Mouse (Mus musculus): ENCODE measurements around the gene Klk12. TPM values are rescaled to one million over a fixed set of nuclear protein-coding genes. Genes with fewer than 3 reads are reported as not detected.

The Klk12 gene
- polyA plus RNA-seq, 1 experiment from 2014 or later = 0.22 TPM

GRCm38 (mm10) chr7:43777423-43777822 is 8.7 kb downstream of the Klk12 start:
- 85% methylated on average over 12 of the region's 12 CpGs for WGBS
- Histone ChIP-seq H3K9ac (no peak overlapping the region), H3K4me3 (no peak overlapping the region), H3K27ac (no peak overlapping the region), H3K27me3 (no peaks in the 10 kb centered on the region), H3K4me2 (no peak overlapping the region), H3K4me1 (peaks cover 13% of the 10 kb centered on the region; the same call in 1 of the 2 replicates), H3K9me3 (no peaks in the 10 kb centered on the region), H3K36me3 (no peaks in the 10 kb centered on the region)
- no peak for ATAC-seq (ENCODE audit: insufficient number of reproducible peaks, low FRiP score, low TSS enrichment, low read depth)

- H3K9ac ChIP-seq = no peak overlapping the region
- H3K27ac ChIP-seq = no peak overlapping the region
- no peak overlapping the region for H3K4me3 ChIP-seq
- H3K36me3 ChIP-seq = no peaks in the 10 kb centered on the region
- H3K4me2 ChIP-seq = no peak overlapping the region
- ATAC-seq (ENCODE audit: insufficient number of reproducible peaks, low FRiP score, low TSS enrichment, low read depth) = no peak
- peaks cover 6% of the 10 kb centered on the region; the same call in 1 of the 2 replicates for H3K27me3 ChIP-seq
- H3K9me3 ChIP-seq = no peaks in the 10 kb centered on the region
- 90% methylated on average over 10 of the region's 10 CpGs for WGBS
- H3K4me1 ChIP-seq = peaks cover 21% of the 10 kb centered on the region
Observed at GRCm38 (mm10) chr7:43778176-43778970, 9.7 kb downstream of the Klk12 start.

- Histone ChIP-seq H3K36me3 (no peaks in the 10 kb centered on the region), H3K4me3 (no peak overlapping the region), H3K27ac (peak overlapping the region; percentile 44), H3K9me3 (no peaks in the 10 kb centered on the region), H3K4me1 (peaks cover 16% of the 10 kb centered on the region), H3K4me2 (no peak overlapping the region), H3K9ac (no peak overlapping the region), H3K27me3 (peaks cover 6% of the 10 kb centered on the region; the same call in 1 of the 2 replicates)
- ATAC-seq (ENCODE audit: insufficient number of reproducible peaks, low FRiP score, low TSS enrichment, low read depth) = no peak
- WGBS = 49% methylated on average over 6 of the region's 6 CpGs
Observed at GRCm38 (mm10) chr7:43780241-43780640, 11.5 kb downstream of the Klk12 start.

DNA sequence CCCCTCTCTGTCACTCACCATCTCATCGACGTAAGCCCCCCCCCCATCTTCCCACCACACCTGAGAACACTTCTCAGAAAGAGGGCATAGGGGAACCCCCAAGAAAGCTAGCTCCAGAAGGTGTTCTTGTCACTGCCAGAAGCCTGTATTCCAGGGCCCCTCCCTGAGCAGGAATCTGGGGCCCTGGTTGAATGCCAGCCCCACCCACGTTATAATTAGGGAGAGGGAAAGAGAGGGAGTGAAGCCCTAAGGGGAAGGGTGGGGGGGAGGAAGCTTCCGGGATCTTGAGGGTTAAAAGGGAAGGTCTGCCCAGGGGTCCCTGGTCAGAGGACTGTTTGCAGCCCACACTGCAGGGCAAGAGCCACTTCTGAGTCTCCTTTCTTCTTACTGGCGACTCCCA is 12.0 kb downstream of the Klk12 start, which contains the start of gene Klk10:
Klk10 (plus strand) TSS at position 290 of the 400 bp plus-strand sequence.
- H3K9ac ChIP-seq = no peak within 1 kb of the TSS
- H3K27me3 ChIP-seq = peaks cover 6% of the 10 kb centered on the region; the same call in 1 of the 2 replicates
- H3K4me2 ChIP-seq = 0 out of 2 replicates have a peak within 1 kb of the TSS, but pooled peaks have one; percentile 3
- H3K27ac ChIP-seq = peak within 1 kb of the TSS; percentile 44
- H3K4me1 ChIP-seq = peaks cover 16% of the 10 kb centered on the region
- ATAC-seq (ENCODE audit: insufficient number of reproducible peaks, low FRiP score, low TSS enrichment, low read depth) = no peak
- WGBS = 32% methylated on average over 5 of the region's 5 CpGs
- no peaks in the 10 kb centered on the region for H3K36me3 ChIP-seq
- H3K9me3 ChIP-seq = no peaks in the 10 kb centered on the region
- no peak within 1 kb of the TSS for H3K4me3 ChIP-seq

DNA sequence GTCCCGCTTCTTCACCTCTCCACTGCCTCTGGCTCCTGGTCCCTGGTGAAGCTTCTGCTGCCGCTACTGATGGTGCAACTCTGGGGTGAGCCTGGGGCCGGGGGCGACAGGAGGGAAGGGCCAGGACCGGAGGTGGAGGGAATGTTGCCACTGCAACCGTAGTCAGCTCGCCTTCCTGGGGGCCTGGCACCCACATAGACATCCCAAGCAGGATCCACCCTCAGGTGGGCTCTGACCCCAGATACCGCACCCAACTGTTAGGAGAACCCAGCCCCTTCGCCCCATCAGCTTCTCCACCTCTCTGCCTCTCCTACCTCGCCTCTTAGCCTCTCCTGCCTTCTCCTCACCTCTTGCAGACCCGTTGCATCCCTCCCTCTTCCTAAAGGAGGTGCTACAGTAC is 12.8 kb downstream of the Klk12 start:
- no peak overlapping the region for H3K27ac ChIP-seq
- H3K9me3 ChIP-seq = no peaks in the 10 kb centered on the region
- H3K9ac ChIP-seq = no peak overlapping the region
- H3K4me2 ChIP-seq = 0 out of 2 replicates have a peak overlapping the region, but pooled peaks have one; percentile 3
- H3K4me1 ChIP-seq = peaks cover 16% of the 10 kb centered on the region
- WGBS = 83% methylated on average over 11 of the region's 11 CpGs
- no peaks in the 10 kb centered on the region for H3K36me3 ChIP-seq
- no peak overlapping the region for H3K4me3 ChIP-seq
- ATAC-seq (ENCODE audit: insufficient number of reproducible peaks, low FRiP score, low TSS enrichment, low read depth) = no peak
- peaks cover 6% of the 10 kb centered on the region; the same call in 1 of the 2 replicates for H3K27me3 ChIP-seq

GRCm38 (mm10) chr7:43782275-43783265 is 13.9 kb downstream of the Klk12 start:
- Histone ChIP-seq H3K4me2 (peak overlapping the region; percentile 59), H3K4me3 (peak overlapping the region; percentile 33), H3K27me3 (peaks cover 6% of the 10 kb centered on the region; the same call in 1 of the 2 replicates), H3K9ac (0 out of 2 replicates have a peak overlapping the region, but pooled peaks have one; percentile 17), H3K27ac (no peak overlapping the region), H3K36me3 (no peaks in the 10 kb centered on the region), H3K9me3 (no peaks in the 10 kb centered on the region), H3K4me1 (peaks cover 16% of the 10 kb centered on the region)
- peak; percentile 47; the same call in 1 of the 2 replicates for ATAC-seq (ENCODE audit: insufficient number of reproducible peaks, low FRiP score, low TSS enrichment, low read depth)
- WGBS = 6% methylated on average over 36 of the region's 36 CpGs

DNA sequence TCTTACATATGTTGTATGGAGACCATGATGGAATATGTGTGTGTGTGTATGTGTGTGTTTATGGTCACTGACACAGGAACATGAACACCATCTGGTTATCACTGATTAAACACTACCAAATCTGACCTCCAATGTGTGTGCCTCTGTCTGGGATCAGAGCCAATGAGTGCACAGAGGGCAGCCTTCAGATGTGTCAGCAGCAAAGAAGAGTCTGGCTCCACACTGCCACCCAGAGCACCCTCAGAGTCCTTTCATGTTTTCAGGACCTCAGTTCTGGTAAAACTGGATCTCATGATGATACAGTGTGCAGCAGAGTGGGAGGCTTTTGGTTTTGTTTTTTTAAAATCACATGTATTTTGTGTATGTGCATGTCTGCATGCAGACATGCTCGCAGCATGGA is 16.6 kb downstream of the Klk12 start:
- Histone ChIP-seq H3K9ac (no peak overlapping the region), H3K36me3 (no peaks in the 10 kb centered on the region), H3K27me3 (peaks cover 6% of the 10 kb centered on the region; the same call in 1 of the 2 replicates), H3K4me2 (no peak overlapping the region), H3K4me1 (peaks cover 16% of the 10 kb centered on the region), H3K27ac (no peak overlapping the region), H3K9me3 (no peaks in the 10 kb centered on the region), H3K4me3 (no peak overlapping the region)
- no peak for ATAC-seq (ENCODE audit: insufficient number of reproducible peaks, low FRiP score, low TSS enrichment, low read depth)
- 76% methylated on average over 1 of the region's 1 CpGs for WGBS

GRCm38 (mm10) chr7:43788096-43788495 is 19.4 kb downstream of the Klk12 start:
- Histone ChIP-seq H3K27ac (no peak overlapping the region; the same call in 1 of the 2 replicates), H3K36me3 (no peaks in the 10 kb centered on the region), H3K4me1 (peaks cover 2% of the 10 kb centered on the region; the same call in 1 of the 2 replicates), H3K4me3 (no peak overlapping the region), H3K9me3 (no peaks in the 10 kb centered on the region), H3K9ac (no peak overlapping the region), H3K27me3 (peaks cover 3% of the 10 kb centered on the region; the same call in 1 of the 2 replicates), H3K4me2 (no peak overlapping the region)
- 63% methylated on average over 3 of the region's 3 CpGs for WGBS
- no peak for ATAC-seq (ENCODE audit: insufficient number of reproducible peaks, low FRiP score, low TSS enrichment, low read depth)

GRCm38 (mm10) chr7:43789295-43789694 is 20.6 kb downstream of the Klk12 start:
- ATAC-seq (ENCODE audit: insufficient number of reproducible peaks, low FRiP score, low TSS enrichment, low read depth) = no peak

DNA sequence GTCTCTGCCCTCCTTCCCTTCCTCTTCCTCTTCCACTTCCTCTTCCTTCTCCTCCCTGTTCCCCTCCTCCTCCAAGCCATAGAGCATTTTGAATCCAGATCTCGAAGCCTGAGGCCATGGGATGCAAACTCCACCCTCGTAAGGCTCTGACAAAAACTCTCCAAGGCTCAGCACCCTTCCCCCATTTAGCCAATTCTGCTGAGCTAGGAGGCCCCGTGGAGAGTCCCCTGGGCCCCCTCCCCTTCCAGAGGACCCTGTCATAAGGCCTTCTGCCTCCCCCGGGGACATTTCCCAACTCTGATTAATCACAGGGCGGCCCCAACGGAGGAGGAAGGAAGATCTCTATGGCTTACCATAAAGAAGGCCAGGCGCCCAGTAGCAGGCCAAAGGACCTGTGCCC is 22.9 kb downstream of the Klk12 start, which contains the start of gene Klk9:
Klk9 (plus strand) TSS at position 301 of the 400 bp plus-strand sequence.
- H3K27ac ChIP-seq = no peak within 1 kb of the TSS
- peaks cover 7% of the 10 kb centered on the region; the same call in 1 of the 2 replicates for H3K4me1 ChIP-seq
- H3K4me3 ChIP-seq = no peak within 1 kb of the TSS
- H3K9me3 ChIP-seq = no peaks in the 10 kb centered on the region
- no peak within 1 kb of the TSS for H3K9ac ChIP-seq
- no peaks in the 10 kb centered on the region for H3K36me3 ChIP-seq
- ATAC-seq (ENCODE audit: insufficient number of reproducible peaks, low FRiP score, low TSS enrichment, low read depth) = no peak
- H3K4me2 ChIP-seq = no peak within 1 kb of the TSS
- WGBS = 59% methylated on average over 7 of the region's 7 CpGs
- H3K27me3 ChIP-seq = peaks cover 13% of the 10 kb centered on the region

More at GRCm38 (mm10) chr7:43789295-43789694, 20.6 kb downstream of the Klk12 start:
- WGBS = 59% methylated on average over 2 of the region's 2 CpGs
- Histone ChIP-seq H3K36me3 (no peaks in the 10 kb centered on the region), H3K9ac (no peak overlapping the region), H3K27me3 (no peaks in the 10 kb centered on the region), H3K4me3 (no peak overlapping the region), H3K4me2 (no peak overlapping the region), H3K4me1 (no peaks in the 10 kb centered on the region), H3K27ac (no peak overlapping the region), H3K9me3 (no peaks in the 10 kb centered on the region)

DNA sequence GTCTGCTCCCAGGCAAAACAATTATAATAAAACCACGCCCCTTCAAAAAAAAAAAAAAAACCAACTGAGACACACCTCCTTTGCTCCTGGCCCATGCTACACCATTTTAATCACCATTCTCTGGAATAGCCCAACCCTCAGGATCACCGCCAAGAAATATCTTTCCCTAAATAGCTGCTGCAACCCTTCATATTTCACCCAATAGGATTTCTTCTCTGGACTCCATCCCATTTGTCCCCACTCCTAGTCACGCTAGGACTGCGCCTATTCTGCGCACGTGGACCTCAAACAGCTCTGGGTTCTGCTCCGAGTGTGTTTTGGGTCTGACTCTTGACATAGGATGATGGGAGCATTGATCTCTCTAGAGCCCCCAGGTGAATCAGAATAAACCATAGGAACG is 27.7 kb downstream of the Klk12 start:
- peaks cover 21% of the 10 kb centered on the region for H3K4me1 ChIP-seq
- ATAC-seq (ENCODE audit: insufficient number of reproducible peaks, low FRiP score, low TSS enrichment, low read depth) = no peak
- H3K9me3 ChIP-seq = no peaks in the 10 kb centered on the region
- no peak overlapping the region for H3K27ac ChIP-seq
- no peaks in the 10 kb centered on the region for H3K36me3 ChIP-seq
- H3K27me3 ChIP-seq = peaks cover 17% of the 10 kb centered on the region
- WGBS = 8% methylated on average over 8 of the region's 8 CpGs
- peak overlapping the region; percentile 81 for H3K4me2 ChIP-seq
- H3K9ac ChIP-seq = no peak overlapping the region
- H3K4me3 ChIP-seq = peak overlapping the region; percentile 52
